Mouse (Mus musculus) layer of hippocampus, postnatal 10 days (tissue): ENCODE data around the gene Hip1. TPM values are rescaled to one million over a fixed set of nuclear protein-coding genes. Genes with fewer than 3 reads are reported as not detected.
A peak's percentile ranks its signal among the peaks of the same experiment; 100 is the strongest.
"Not testable (repeated sequence)": the region's sequence is repeated elsewhere in the genome, so short reads cannot be mapped to it uniquely, and the experiment has no call there.

Experiments used
- DNase-seq, 2 experiments: peaks; one replicate each; pipeline ENCODE4 v3.0.0; 2021; ENCODE audit warnings: low spot score in 2 of 2
- total RNA-seq, 2 experiments: library from RNA; stranded (reverse); gene quantifications; 2 replicates each; pipeline ENCODE4 v1.2.3; 2021

The Hip1 gene
- total RNA-seq, 2 experiments from 2014 or later: 68.5 to 69.4 TPM

- not testable (repeated sequence) for DNase-seq
Observed at GRCm38 (mm10) chr5:135451559-135451958, 93.4 kb downstream of the Hip1 start.

- DNase-seq: no peak
Observed at GRCm38 (mm10) chr5:135451100-135451499, 93.8 kb downstream of the Hip1 start.

- DNase-seq: no peak
Observed at GRCm38 (mm10) chr5:135445755-135446154, 99.2 kb downstream of the Hip1 start.

GRCm38 (mm10) chr5:135442430-135442829 is 102.5 kb downstream of the Hip1 start:
- DNase-seq: no peak

- no peak for DNase-seq
Observed at GRCm38 (mm10) chr5:135435039-135435438, 109.9 kb downstream of the Hip1 start.

GRCm38 (mm10) chr5:135433861-135434260 is 111.1 kb downstream of the Hip1 start:
- DNase-seq: no peak

GRCm38 (mm10) chr5:135431111-135431510 is 113.8 kb downstream of the Hip1 start:
- DNase-seq: no peak

GRCm38 (mm10) chr5:135428786-135429185 is 116.1 kb downstream of the Hip1 start:
- no peak for DNase-seq

- no peak for DNase-seq
Observed at GRCm38 (mm10) chr5:135410266-135410665, 134.7 kb downstream of the Hip1 start.

- no peak for DNase-seq
Observed at GRCm38 (mm10) chr5:135408114-135408513, 136.8 kb downstream of the Hip1 start.

- DNase-seq: no peak
Observed at GRCm38 (mm10) chr5:135405437-135405836, 139.5 kb downstream of the Hip1 start.

- peak; percentile 38 to 47 for DNase-seq
Observed at GRCm38 (mm10) chr5:135404623-135405022, 140.3 kb downstream of the Hip1 start.

GRCm38 (mm10) chr5:135400244-135400643 is 144.7 kb downstream of the Hip1 start:
- peak; percentile 83 to 87 for DNase-seq

- no peak for DNase-seq
Observed at GRCm38 (mm10) chr5:135399382-135399781, 145.5 kb downstream of the Hip1 start.

- DNase-seq: peak in 1 of 2 experiments; percentile 50
Observed at GRCm38 (mm10) chr5:135395826-135396225, 149.1 kb downstream of the Hip1 start.

GRCm38 (mm10) chr5:135394004-135394823 is 150.7 kb downstream of the Hip1 start, which contains the start of gene Pom121:
Gene Pom121, minus strand, starts transcription at chr5:135394546.
- DNase-seq: peak; percentile 78 to 84

- no peak for DNase-seq
Observed at GRCm38 (mm10) chr5:135383771-135384170, 161.1 kb downstream of the Hip1 start.

- DNase-seq: no peak
Observed at GRCm38 (mm10) chr5:135382746-135383145, 162.2 kb downstream of the Hip1 start.

GRCm38 (mm10) chr5:135381356-135381925 is 163.5 kb downstream of the Hip1 start:
- DNase-seq: peak in 1 of 2 experiments; percentile 37

- DNase-seq: no peak
Observed at GRCm38 (mm10) chr5:135380681-135381080, 164.2 kb downstream of the Hip1 start.

GRCm38 (mm10) chr5:135376341-135376740 is 168.6 kb downstream of the Hip1 start:
- no peak for DNase-seq

GRCm38 (mm10) chr5:135375167-135375566 is 169.8 kb downstream of the Hip1 start:
- DNase-seq: no peak

- DNase-seq: no peak
Observed at GRCm38 (mm10) chr5:135373601-135374000, 171.3 kb downstream of the Hip1 start.
